Mouse (Mus musculus): ENCODE measurements around the gene D630045J12Rik.

- TF ChIP-seq CTCF (IDR thresholded peaks at IDR 0.05; ENCODE audit: low read depth) (no peak), EP300 (IDR thresholded peaks at IDR 0.05; ENCODE audit: low read depth) (no peak)
Observed at GRCm38 (mm10) chr6:38242833-38243232, 11.0 kb downstream of the D630045J12Rik start.
